Mouse (Mus musculus) thymus, adult 2 months (tissue): Measurements from ENCODE around the gene Ciapin1. TPM values are rescaled to one million over a fixed set of nuclear protein-coding genes. Genes with fewer than 3 reads are reported as not detected.

ENCODE experiments used
- DNase-seq: peaks from one replicate; pipeline ENCODE4 v3.0.0; 2021
- H3K27ac ChIP-seq: fragments of 200-500 bp; 2 replicates; pipeline ENCODE4 v1.5.1; 2012; ENCODE audit warnings: low read length, control low read depth; ENCODE audit not compliant: control insufficient read depth, insufficient read depth
- H3K27me3 ChIP-seq: fragments of 200-500 bp; 2 replicates; pipeline ENCODE4 v1.6.1; 2012; ENCODE audit warnings: mild to moderate bottlenecking, low read length, moderate library complexity, mixed read lengths; ENCODE audit not compliant: control insufficient read depth, insufficient read depth
- H3K36me3 ChIP-seq: fragments of 200-500 bp; 2 replicates; pipeline ENCODE4 v1.6.1; 2012; ENCODE audit warnings: mild to moderate bottlenecking, low read length, moderate library complexity; ENCODE audit not compliant: control insufficient read depth, insufficient read depth
- H3K4me1 ChIP-seq: fragments of 200-500 bp; replicated peaks from 2 replicates; pipeline ENCODE4 v1.6.1; 2012; ENCODE audit warnings: low read length; ENCODE audit not compliant: control insufficient read depth, insufficient read depth
- H3K4me3 ChIP-seq: fragments of 200-500 bp; 2 replicates; pipeline ENCODE4 v1.5.1; 2012; ENCODE audit warnings: mild to moderate bottlenecking, low read length, control low read depth, moderate library complexity; ENCODE audit not compliant: control insufficient read depth, insufficient read depth
- CTCF ChIP-seq: fragments of 200-500 bp; IDR thresholded peaks from 2 replicates; pipeline ENCODE4 v1.5.1; 2012; ENCODE audit warnings: mild to moderate bottlenecking, control low read depth, low read length, moderate library complexity, borderline replicate concordance; ENCODE audit not compliant: control insufficient read depth, poor library complexity, insufficient read depth; ENCODE audit errors: extremely low read depth
- POLR2A ChIP-seq: fragments of 200-500 bp; IDR thresholded peaks from 2 replicates; pipeline ENCODE4 v1.6.1; 2012; ENCODE audit warnings: mild to moderate bottlenecking, low read length, control low read depth, moderate library complexity; ENCODE audit not compliant: control insufficient read depth, poor library complexity, insufficient read depth; ENCODE audit errors: extremely low read depth
- WGBS: fragments of 180-500 bp; shearing (Covaris S2); methylation state at CpG from one replicate; pipeline ENCODE4 v1.1.7; 2018; 5-methylcytosine and 5-hydroxymethylcytosine counted together
- polyA plus RNA-seq: library from polyadenylated mRNA; depleted of rRNA; stranded (reverse); fragments of >200 nt; gene quantifications from 2 replicates; pipeline ENCODE4 v1.2.3, GENCODE M21; 2012

Ciapin1 gene
- polyA plus RNA-seq, 1 experiment = 53.5 TPM

DNA sequence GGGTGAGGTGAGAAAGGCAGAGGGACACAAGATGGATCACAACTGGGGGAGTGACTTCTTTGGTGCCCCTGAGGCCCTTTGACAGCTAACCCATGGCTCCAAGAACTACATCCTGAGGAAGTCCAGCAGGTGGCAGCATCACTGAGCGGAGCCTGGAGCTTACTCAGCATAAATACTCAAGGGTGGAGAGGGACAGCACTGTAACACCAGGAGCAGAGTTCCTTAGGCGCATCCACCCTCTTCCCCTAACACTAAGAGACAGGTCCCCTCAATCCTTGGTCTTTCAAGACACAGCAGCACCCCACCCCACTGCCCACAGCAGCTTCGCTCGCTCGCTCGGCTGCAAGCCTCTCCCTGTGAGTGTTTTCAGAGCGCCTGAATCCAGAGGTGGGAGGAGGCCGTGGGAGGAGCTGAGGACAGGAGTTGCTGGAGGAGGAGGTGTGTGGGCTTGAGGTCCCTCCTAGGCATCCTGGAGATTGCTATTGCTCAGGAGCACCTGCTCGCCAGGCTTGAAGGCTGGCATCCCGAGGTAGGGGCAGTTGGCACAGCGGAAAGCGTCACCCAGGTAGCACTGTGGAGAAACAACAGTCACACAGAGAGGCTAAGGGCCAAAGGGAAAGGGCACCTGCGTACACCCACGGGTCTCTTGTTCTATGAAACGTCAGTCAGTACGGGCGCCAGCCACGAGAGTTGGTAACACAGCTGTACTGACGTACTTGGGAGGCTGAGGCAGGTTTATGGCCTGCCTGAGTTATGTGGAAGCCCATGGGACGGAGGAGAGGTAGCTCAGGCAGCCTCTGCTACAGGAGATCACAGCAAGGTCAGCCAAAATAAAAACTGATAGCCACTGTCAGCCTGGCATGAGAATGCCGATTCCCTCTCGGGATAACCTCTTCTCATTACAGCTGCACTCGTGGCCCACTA lies 15.3 kb downstream of the Ciapin1 start:
- DNase-seq = peak; percentile 50
- no peaks in the 10 kb centered on the region for H3K27me3 ChIP-seq
- TF ChIP-seq CTCF = peak; percentile 36; the same call in 1 of the 2 replicates
- TF ChIP-seq POLR2A = no peak
- H3K4me3 ChIP-seq = no peak overlapping the region
- 93% methylated on average over 23 of the region's 23 CpGs for WGBS
- H3K27ac ChIP-seq = no peak overlapping the region
- H3K36me3 ChIP-seq = peaks cover 34% of the 10 kb centered on the region
- peaks cover 3% of the 10 kb centered on the region; the same call in 1 of the 2 replicates for H3K4me1 ChIP-seq

DNA sequence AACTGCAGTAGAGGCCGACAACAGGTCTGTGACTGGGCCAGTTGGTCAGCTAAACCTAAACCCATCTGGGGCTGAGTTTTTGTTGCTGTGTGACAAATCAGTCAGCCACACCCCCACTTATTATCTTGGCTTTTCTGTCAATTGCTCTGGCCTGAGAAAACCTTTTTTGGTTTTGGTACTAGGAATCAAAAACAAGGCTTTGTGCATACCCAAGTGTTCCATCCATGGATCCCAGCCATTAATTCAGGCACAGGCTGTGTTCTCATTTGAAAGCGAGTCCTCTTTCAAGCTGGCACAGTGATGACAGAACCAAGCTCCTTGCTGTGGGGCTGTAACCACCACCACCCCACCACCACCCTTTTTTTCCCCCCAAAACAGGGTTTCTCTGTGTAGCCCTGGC lies 16.8 kb downstream of the Ciapin1 start:
- Histone ChIP-seq H3K36me3 (peaks cover 23% of the 10 kb centered on the region), H3K4me3 (no peak overlapping the region), H3K4me1 (peaks cover 4% of the 10 kb centered on the region; the same call in 1 of the 2 replicates), H3K27ac (no peak overlapping the region), H3K27me3 (no peaks in the 10 kb centered on the region)
- TF ChIP-seq CTCF (no peak), POLR2A (no peak)
- no peak for DNase-seq
- WGBS = 99% methylated on average over 2 of the region's 2 CpGs

DNA sequence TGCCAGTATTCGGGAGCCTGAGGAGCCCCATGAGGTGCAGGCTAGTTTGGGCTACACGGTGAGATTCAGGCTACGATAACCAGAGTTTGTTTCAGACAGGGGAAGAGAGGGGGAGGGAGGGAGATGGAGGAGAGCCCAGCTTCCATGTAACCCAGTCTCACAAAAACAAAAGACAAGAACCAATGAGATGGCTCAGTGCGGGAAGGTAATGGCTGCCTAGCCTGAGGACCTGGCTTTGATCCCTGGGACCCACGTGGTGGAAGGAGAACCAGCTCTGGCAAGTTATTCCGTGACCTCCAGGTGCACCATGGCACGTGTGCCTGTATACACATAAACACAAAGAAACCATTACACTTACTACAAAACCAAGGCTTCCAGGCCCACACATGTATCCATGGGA lies 17.6 kb downstream of the Ciapin1 start:
- H3K27me3 ChIP-seq = no peaks in the 10 kb centered on the region
- WGBS = 94% methylated on average over 7 of the region's 7 CpGs
- no peak for DNase-seq
- H3K4me3 ChIP-seq = no peak overlapping the region
- TF ChIP-seq POLR2A = no peak
- TF ChIP-seq CTCF = no peak
- H3K4me1 ChIP-seq = peaks cover 4% of the 10 kb centered on the region; the same call in 1 of the 2 replicates
- H3K27ac ChIP-seq = no peak overlapping the region
- H3K36me3 ChIP-seq = peaks cover 23% of the 10 kb centered on the region

DNA sequence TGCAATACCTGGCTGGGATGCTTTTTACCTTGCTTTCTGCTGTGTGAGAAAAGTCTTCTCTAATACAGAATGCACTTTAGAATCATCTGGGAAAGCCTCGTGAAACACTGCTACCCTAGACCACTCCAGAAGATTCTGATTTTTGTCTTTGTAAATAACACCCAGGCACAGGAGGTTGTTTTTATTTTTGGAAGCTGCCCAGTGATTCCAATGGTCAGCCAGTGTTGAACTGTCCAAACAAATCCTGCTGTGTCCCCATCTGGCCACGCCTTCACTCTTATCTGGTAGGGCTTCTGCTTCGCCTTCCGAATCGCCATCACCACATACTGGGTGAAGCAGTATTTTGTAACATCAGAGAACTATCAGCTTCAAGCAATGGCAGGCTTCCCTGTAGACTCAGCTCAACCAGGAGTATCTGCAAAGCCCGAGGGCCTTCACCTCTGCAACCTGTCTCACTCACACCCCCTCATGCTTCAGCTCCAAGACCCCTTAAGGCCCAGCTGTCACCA lies 18.4 kb downstream of the Ciapin1 start:
- TF ChIP-seq POLR2A = no peak
- no peak for TF ChIP-seq CTCF
- Histone ChIP-seq H3K36me3 (peaks cover 16% of the 10 kb centered on the region), H3K27ac (no peak overlapping the region), H3K27me3 (no peaks in the 10 kb centered on the region), H3K4me1 (peaks cover 4% of the 10 kb centered on the region; the same call in 1 of the 2 replicates), H3K4me3 (no peak overlapping the region)
- DNase-seq = no peak
- WGBS = 95% methylated on average over 6 of the region's 6 CpGs

DNA sequence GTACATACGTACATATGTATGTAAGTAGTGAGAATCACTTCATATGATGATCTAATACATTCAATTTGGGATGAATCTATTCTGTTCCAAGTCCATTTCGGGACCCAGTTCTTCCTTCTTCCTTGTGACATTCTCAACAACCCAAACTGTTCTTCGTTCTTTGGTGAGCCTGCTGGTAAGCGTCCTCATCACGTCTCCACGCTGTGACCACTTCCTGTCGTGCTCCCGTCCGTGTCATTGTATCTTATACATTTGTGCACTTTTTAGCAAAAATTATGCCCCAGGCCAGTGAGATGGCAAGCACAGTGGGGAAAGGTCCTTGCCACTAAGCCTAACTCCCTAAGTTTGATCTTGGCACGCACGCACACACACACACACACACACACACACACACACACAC lies 20.2 kb downstream of the Ciapin1 start:
- H3K4me3 ChIP-seq = no peak overlapping the region
- H3K4me1 ChIP-seq = peaks cover 4% of the 10 kb centered on the region; the same call in 1 of the 2 replicates
- no peak overlapping the region for H3K27ac ChIP-seq
- TF ChIP-seq CTCF = no peak
- 38% methylated on average over 11 of the region's 11 CpGs for WGBS
- H3K36me3 ChIP-seq = peaks cover 7% of the 10 kb centered on the region
- no peak for DNase-seq
- H3K27me3 ChIP-seq = no peaks in the 10 kb centered on the region

DNA sequence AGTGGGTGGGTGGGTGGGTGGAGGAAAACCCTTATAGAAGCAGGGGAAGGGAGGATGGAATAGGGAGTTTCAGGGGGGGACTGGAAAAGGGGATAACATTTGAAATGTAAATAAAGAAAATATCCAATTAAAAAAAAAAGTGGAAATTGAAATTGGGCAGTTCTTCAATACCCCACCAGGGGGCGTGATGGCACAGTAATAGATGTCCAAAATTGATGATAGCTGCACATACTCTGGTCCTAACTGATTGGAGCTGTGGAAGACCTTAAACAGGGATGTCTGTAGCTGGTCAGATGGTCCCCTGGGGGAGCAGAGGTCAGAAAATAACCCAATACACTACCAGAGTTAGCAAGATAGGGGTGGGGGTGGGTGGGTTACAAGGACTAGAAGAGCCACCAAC lies 23.6 kb downstream of the Ciapin1 start:
- no peak for TF ChIP-seq CTCF
- no peak for TF ChIP-seq POLR2A
- Histone ChIP-seq H3K36me3 (no peaks in the 10 kb centered on the region), H3K27me3 (no peaks in the 10 kb centered on the region), H3K27ac (no peak overlapping the region), H3K4me1 (peaks cover 4% of the 10 kb centered on the region; the same call in 1 of the 2 replicates), H3K4me3 (no peak overlapping the region)
- peak; percentile 33 for DNase-seq
- WGBS = 0% methylated on average over 1 of the region's 1 CpGs
